Mouse (Mus musculus): ENCODE data around the gene Tor1b. TPM values are rescaled to one million over a fixed set of nuclear protein-coding genes. Genes with fewer than 3 reads are reported as not detected.
A peak's percentile ranks its signal among the peaks of the same experiment; 100 is the strongest.

The Tor1b gene
- polyA plus RNA-seq, 1 experiment from 2014 or later, result 26.1 TPM

DNA sequence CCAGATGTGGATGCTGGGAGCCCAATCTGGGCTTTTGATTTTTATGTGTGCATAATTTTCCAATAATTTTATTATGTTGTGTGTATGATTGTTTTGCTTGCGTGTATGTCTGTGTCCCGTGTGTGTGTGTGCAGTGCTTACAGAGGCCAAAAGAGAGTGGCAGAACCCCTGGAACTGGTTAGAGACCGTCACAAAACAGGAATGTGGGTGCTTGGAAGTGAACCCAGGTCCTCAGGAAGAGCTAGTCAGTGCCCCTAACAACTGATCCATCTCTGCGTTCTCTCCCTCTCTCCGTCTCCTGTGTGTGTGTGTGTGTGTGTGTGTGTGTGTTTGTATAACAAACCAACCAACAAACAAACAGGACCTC lies 319 bp upstream of the Tor1b start:
- H3K9ac ChIP-seq (ENCODE audit: low read length), result peak overlapping the region; percentile 83
- H3K4me1 ChIP-seq (ENCODE audit: control insufficient read depth in 2 of 2, insufficient read depth in 2 of 2, low read length in 2 of 2), result peaks cover 10 to 22% of the 10 kb centered on the region in 2 experiments
- no peaks in the 10 kb centered on the region for H3K9me3 ChIP-seq (ENCODE audit: control insufficient read depth, low read length)
- peak overlapping the region; percentile 79 for H3K4me2 ChIP-seq (ENCODE audit: low read length)
- H3K27ac ChIP-seq (replicated peaks in 1 of 2; ENCODE audit: control insufficient read depth in 1 of 2, insufficient read depth in 1 of 2, low read depth in 2 of 2, low read length in 2 of 2), result peak overlapping the region; percentile 47 to 67; a peak in 3 of 4 replicates
- no peaks in the 10 kb centered on the region for H3K27me3 ChIP-seq (ENCODE audit: control insufficient read depth, insufficient read depth, low read length)
- peaks cover 24% of the 10 kb centered on the region for H3K36me3 ChIP-seq (ENCODE audit: control insufficient read depth, insufficient read depth, low read length)
- WGBS, result 29% methylated on average over 5 of the region's 5 CpGs
- H3K4me3 ChIP-seq (ENCODE audit: control insufficient read depth in 1 of 2, insufficient read depth in 1 of 2, low read depth in 1 of 2, low read length in 2 of 2), result peak overlapping the region; percentile 19 to 70; a peak in 3 of 4 replicates
- peak; percentile 19; the same call in 1 of the 2 replicates for ATAC-seq (ENCODE audit: insufficient number of reproducible peaks, insufficient read depth, low FRiP score, low read depth)

DNA sequence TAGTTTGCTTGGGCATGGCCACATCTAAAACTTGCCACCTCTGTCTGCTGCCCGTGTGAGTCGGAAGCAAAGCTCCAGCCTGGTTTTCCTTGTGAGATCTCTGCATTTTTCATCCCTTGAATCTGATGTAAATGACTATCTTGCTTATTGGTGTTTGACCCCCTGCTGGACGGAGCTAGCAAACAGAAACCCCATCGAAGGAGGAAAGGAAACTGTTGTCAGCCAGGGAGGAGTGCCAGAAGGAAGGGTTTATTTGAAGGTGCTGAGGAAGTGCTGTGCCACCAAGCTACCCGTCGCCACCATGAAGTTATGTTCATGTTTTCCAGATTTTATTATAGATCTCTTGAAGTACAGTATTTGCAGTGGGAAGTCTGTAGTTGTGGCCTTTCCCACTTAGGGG lies 2.0 kb downstream of the Tor1b start:
- peaks cover 10 to 22% of the 10 kb centered on the region in 2 experiments for H3K4me1 ChIP-seq (ENCODE audit: control insufficient read depth in 2 of 2, insufficient read depth in 2 of 2, low read length in 2 of 2)
- 65% methylated on average over 6 of the region's 6 CpGs for WGBS
- no peak overlapping the region for H3K4me3 ChIP-seq (ENCODE audit: control insufficient read depth in 1 of 2, insufficient read depth in 1 of 2, low read depth in 1 of 2, low read length in 2 of 2)
- H3K27ac ChIP-seq (replicated peaks in 1 of 2; ENCODE audit: control insufficient read depth in 1 of 2, insufficient read depth in 1 of 2, low read depth in 2 of 2, low read length in 2 of 2), result no peak overlapping the region
- ATAC-seq (ENCODE audit: insufficient number of reproducible peaks, insufficient read depth, low FRiP score, low read depth), result no peak
- peak overlapping the region; percentile 83; the same call in 1 of the 2 replicates for H3K9ac ChIP-seq (ENCODE audit: low read length)
- no peaks in the 10 kb centered on the region for H3K27me3 ChIP-seq (ENCODE audit: control insufficient read depth, insufficient read depth, low read length)
- no peaks in the 10 kb centered on the region for H3K9me3 ChIP-seq (ENCODE audit: control insufficient read depth, low read length)
- peaks cover 48% of the 10 kb centered on the region for H3K36me3 ChIP-seq (ENCODE audit: control insufficient read depth, insufficient read depth, low read length)
- peak overlapping the region; percentile 79; the same call in 1 of the 2 replicates for H3K4me2 ChIP-seq (ENCODE audit: low read length)

DNA sequence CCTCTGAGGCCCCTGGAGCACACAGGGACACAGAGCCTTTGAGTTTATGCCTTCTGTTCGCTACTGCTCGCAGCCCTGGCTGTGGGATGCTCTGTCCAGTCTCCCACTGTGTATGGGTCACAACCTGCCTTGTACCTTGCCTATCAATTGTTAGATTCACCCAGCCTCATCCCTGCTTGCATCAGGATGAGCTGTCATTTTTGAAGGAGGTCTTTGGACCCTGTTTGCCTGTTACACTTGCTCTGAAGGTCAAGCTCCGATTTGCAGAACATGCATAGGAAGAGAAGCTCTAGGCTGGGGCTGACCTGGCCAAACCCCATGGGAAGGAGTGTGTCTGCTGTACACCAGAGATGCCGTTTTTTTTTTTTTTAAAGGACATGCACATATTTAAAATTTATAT lies 4.8 kb downstream of the Tor1b start:
- H3K27ac ChIP-seq (replicated peaks in 1 of 2; ENCODE audit: control insufficient read depth in 1 of 2, insufficient read depth in 1 of 2, low read depth in 2 of 2, low read length in 2 of 2), result no peak overlapping the region
- H3K4me1 ChIP-seq (ENCODE audit: control insufficient read depth in 2 of 2, insufficient read depth in 2 of 2, low read length in 2 of 2), result peaks cover 6 to 20% of the 10 kb centered on the region in 2 experiments
- H3K4me3 ChIP-seq (ENCODE audit: control insufficient read depth in 1 of 2, insufficient read depth in 1 of 2, low read depth in 1 of 2, low read length in 2 of 2), result no peak overlapping the region
- no peak overlapping the region for H3K4me2 ChIP-seq (ENCODE audit: low read length)
- no peak for ATAC-seq (ENCODE audit: insufficient number of reproducible peaks, insufficient read depth, low FRiP score, low read depth)
- H3K9ac ChIP-seq (ENCODE audit: low read length), result no peak overlapping the region
- no peaks in the 10 kb centered on the region for H3K9me3 ChIP-seq (ENCODE audit: control insufficient read depth, low read length)
- no peaks in the 10 kb centered on the region for H3K27me3 ChIP-seq (ENCODE audit: control insufficient read depth, insufficient read depth, low read length)
- 77% methylated on average over 4 of the region's 4 CpGs for WGBS
- H3K36me3 ChIP-seq (ENCODE audit: control insufficient read depth, insufficient read depth, low read length), result peaks cover 74% of the 10 kb centered on the region

DNA sequence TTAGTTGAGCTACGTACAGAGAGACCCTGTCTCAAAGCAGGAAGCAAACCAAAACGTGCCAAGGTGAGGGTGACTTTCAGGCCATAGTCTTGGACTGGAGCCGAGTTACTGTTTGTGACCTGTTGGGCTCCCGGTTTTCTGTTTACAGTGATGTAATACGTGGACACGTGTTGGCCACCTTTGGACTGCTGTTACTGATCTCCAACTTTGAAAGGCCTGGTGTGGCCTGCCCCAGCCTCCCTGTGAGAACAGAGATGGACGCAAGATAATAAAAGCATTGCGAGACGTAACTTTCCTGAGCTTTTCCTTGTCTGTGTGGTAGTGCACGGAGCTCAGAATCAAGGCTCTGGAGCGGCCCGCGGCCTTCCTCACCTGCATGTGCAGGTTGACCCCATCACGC lies 6.0 kb downstream of the Tor1b start:
- no peaks in the 10 kb centered on the region for H3K27me3 ChIP-seq (ENCODE audit: control insufficient read depth, insufficient read depth, low read length)
- H3K4me3 ChIP-seq (ENCODE audit: control insufficient read depth in 1 of 2, insufficient read depth in 1 of 2, low read depth in 1 of 2, low read length in 2 of 2), result no peak overlapping the region
- no peak overlapping the region for H3K27ac ChIP-seq (replicated peaks in 1 of 2; ENCODE audit: control insufficient read depth in 1 of 2, insufficient read depth in 1 of 2, low read depth in 2 of 2, low read length in 2 of 2)
- WGBS, result 89% methylated on average over 14 of the region's 14 CpGs
- H3K9ac ChIP-seq (ENCODE audit: low read length), result no peak overlapping the region
- H3K4me2 ChIP-seq (ENCODE audit: low read length), result no peak overlapping the region
- H3K4me1 ChIP-seq (ENCODE audit: control insufficient read depth in 2 of 2, insufficient read depth in 2 of 2, low read length in 2 of 2), result peaks cover 3 to 14% of the 10 kb centered on the region in 2 experiments
- peaks cover 86% of the 10 kb centered on the region for H3K36me3 ChIP-seq (ENCODE audit: control insufficient read depth, insufficient read depth, low read length)
- no peaks in the 10 kb centered on the region for H3K9me3 ChIP-seq (ENCODE audit: control insufficient read depth, low read length)
- no peak for ATAC-seq (ENCODE audit: insufficient number of reproducible peaks, insufficient read depth, low FRiP score, low read depth)

DNA sequence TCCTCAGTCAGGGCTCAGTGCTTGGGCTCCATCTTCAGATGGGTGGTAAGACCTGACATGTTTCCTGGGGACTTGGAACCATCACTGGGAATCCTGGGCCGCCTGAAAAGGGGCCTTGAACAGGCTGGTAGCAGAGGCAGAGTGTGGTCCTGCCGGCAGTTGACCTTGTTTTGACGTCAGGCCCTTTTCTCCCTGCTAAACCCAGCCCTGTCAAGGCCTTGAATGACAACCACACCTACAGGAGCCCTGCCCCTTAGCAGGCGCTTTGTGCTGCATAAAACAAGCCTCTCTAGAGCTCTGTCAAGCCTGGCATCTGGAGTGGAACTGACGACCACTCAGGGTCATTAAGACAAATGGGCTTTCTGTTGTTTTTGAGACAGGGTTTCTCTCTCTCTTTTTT lies 7.1 kb downstream of the Tor1b start:
- no peak overlapping the region for H3K9ac ChIP-seq (ENCODE audit: low read length)
- H3K4me3 ChIP-seq (ENCODE audit: control insufficient read depth in 1 of 2, insufficient read depth in 1 of 2, low read depth in 1 of 2, low read length in 2 of 2), result no peak overlapping the region
- H3K36me3 ChIP-seq (ENCODE audit: control insufficient read depth, insufficient read depth, low read length), result peaks cover 98% of the 10 kb centered on the region
- no peak overlapping the region for H3K4me2 ChIP-seq (ENCODE audit: low read length)
- 44% methylated on average over 5 of the region's 5 CpGs for WGBS
- H3K27ac ChIP-seq (replicated peaks in 1 of 2; ENCODE audit: control insufficient read depth in 1 of 2, insufficient read depth in 1 of 2, low read depth in 2 of 2, low read length in 2 of 2), result no peak overlapping the region
- H3K27me3 ChIP-seq (ENCODE audit: control insufficient read depth, insufficient read depth, low read length), result no peaks in the 10 kb centered on the region
- H3K4me1 ChIP-seq (ENCODE audit: control insufficient read depth in 2 of 2, insufficient read depth in 2 of 2, low read length in 2 of 2), result peaks cover 2% of the 10 kb centered on the region in 2 experiments; a peak in 2 of 4 replicates
- no peak for ATAC-seq (ENCODE audit: insufficient number of reproducible peaks, insufficient read depth, low FRiP score, low read depth)
- no peaks in the 10 kb centered on the region for H3K9me3 ChIP-seq (ENCODE audit: control insufficient read depth, low read length)

DNA sequence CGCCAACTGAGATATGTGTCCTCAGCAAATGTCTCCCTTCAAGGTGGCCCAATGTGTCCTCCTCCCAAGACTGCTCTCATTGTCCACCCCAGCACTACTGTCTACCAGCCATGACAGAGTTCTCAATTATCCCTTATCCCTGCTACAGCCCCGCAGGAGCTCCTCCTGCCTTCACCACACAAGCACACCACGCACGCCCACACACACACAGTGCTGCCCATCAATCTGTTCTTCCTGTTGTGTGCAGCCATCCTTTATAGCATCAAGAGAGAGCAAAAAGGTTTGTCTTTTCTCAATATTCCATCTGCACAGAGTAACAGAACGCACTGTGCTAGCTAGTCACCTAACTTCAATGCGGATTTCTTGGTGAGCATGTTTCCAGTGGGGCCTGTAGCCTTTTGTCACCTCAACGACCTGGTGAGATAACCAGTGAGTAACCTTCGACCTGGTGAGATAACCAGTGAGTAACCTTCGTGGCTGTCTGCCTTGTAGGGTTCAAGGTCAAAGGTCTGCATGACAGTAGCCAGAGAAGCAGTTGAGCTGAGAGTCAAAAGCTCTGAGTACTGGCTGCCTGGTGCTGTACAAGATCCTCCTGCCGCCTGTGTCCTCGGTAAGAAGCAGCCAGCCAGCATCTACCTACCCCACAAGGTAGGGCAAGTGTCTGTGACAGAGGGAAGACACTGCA lies 10.0 kb downstream of the Tor1b start:
- no peaks in the 10 kb centered on the region for H3K27me3 ChIP-seq (ENCODE audit: control insufficient read depth, insufficient read depth, low read length)

DNA sequence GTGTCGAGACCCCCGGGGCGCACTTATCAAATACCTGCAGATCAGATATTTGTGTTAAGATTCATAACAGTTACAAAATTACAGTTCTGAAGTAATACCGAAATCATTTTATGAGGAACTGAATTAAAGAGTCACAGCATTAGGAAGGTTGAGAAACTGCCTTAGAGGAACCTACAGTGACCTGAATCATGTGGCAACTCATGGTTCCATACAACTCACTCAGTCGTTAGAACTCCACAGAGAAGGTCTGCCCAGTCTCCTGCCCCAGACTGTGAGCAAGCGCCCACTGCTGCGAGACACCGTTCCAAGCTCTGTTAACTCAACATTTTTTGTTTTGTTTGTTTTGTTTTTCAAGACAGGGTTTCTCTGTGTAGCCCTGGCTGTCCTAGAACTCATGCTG lies 12.9 kb downstream of the Tor1b start:
- H3K9me3 ChIP-seq (ENCODE audit: control insufficient read depth, low read length), result no peaks in the 10 kb centered on the region
- H3K27me3 ChIP-seq (ENCODE audit: control insufficient read depth, insufficient read depth, low read length), result no peaks in the 10 kb centered on the region
- ATAC-seq (ENCODE audit: insufficient number of reproducible peaks, insufficient read depth, low FRiP score, low read depth), result no peak
- no peak overlapping the region for H3K4me3 ChIP-seq (ENCODE audit: control insufficient read depth in 1 of 2, insufficient read depth in 1 of 2, low read depth in 1 of 2, low read length in 2 of 2)
- H3K4me1 ChIP-seq (ENCODE audit: control insufficient read depth in 2 of 2, insufficient read depth in 2 of 2, low read length in 2 of 2), result peaks cover 9 to 12% of the 10 kb centered on the region in 2 experiments
- H3K9ac ChIP-seq (ENCODE audit: low read length), result no peak overlapping the region
- H3K4me2 ChIP-seq (ENCODE audit: low read length), result no peak overlapping the region
- WGBS, result 91% methylated on average over 8 of the region's 8 CpGs
- H3K27ac ChIP-seq (replicated peaks in 1 of 2; ENCODE audit: control insufficient read depth in 1 of 2, insufficient read depth in 1 of 2, low read depth in 2 of 2, low read length in 2 of 2), result no peak overlapping the region
- H3K36me3 ChIP-seq (ENCODE audit: control insufficient read depth, insufficient read depth, low read length), result peaks cover 52% of the 10 kb centered on the region

More for the DNA sequence above, 10.0 kb downstream of the Tor1b start:
- H3K4me2 ChIP-seq (ENCODE audit: low read length), result no peak overlapping the region
- peaks cover 80% of the 10 kb centered on the region for H3K36me3 ChIP-seq (ENCODE audit: control insufficient read depth, insufficient read depth, low read length)
- no peak overlapping the region for H3K27ac ChIP-seq (replicated peaks in 1 of 2; ENCODE audit: control insufficient read depth in 1 of 2, insufficient read depth in 1 of 2, low read depth in 2 of 2, low read length in 2 of 2)
- peaks cover 9 to 12% of the 10 kb centered on the region in 2 experiments for H3K4me1 ChIP-seq (ENCODE audit: control insufficient read depth in 2 of 2, insufficient read depth in 2 of 2, low read length in 2 of 2)
- WGBS, result 66% methylated on average over 11 of the region's 11 CpGs
- no peak overlapping the region for H3K9ac ChIP-seq (ENCODE audit: low read length)
- no peak overlapping the region for H3K4me3 ChIP-seq (ENCODE audit: control insufficient read depth in 1 of 2, insufficient read depth in 1 of 2, low read depth in 1 of 2, low read length in 2 of 2)
- H3K9me3 ChIP-seq (ENCODE audit: control insufficient read depth, low read length), result no peaks in the 10 kb centered on the region
- no peak for ATAC-seq (ENCODE audit: insufficient number of reproducible peaks, insufficient read depth, low FRiP score, low read depth)

DNA sequence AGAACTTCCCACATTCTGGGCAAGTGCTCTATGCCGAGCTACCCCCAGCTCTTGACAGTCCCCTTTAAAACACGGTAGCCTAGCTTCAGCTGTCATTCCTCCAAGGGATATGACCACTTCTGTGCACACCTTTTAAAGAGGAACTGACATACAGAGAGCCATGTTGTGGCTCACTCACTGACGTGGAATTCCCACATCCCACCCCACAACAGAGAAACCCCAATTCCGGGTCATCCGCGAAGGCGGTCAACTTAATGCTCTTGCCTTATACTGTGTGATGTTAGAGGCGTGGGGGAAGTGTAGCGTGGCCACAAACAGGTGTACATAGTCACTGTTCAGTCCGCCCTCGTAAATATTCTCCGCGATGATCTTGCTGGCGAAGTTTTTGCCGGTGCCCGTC lies 14.1 kb downstream of the Tor1b start:
- WGBS, result 19% methylated on average over 16 of the region's 16 CpGs
- no peaks in the 10 kb centered on the region for H3K9me3 ChIP-seq (ENCODE audit: control insufficient read depth, low read length)
- H3K36me3 ChIP-seq (ENCODE audit: control insufficient read depth, insufficient read depth, low read length), result peaks cover 40% of the 10 kb centered on the region
- H3K4me1 ChIP-seq (ENCODE audit: control insufficient read depth in 2 of 2, insufficient read depth in 2 of 2, low read length in 2 of 2), result peaks cover 9 to 12% of the 10 kb centered on the region in 2 experiments
- H3K9ac ChIP-seq (ENCODE audit: low read length), result peak overlapping the region; percentile 94
- no peak for ATAC-seq (ENCODE audit: insufficient number of reproducible peaks, insufficient read depth, low FRiP score, low read depth)
- H3K27ac ChIP-seq (replicated peaks in 1 of 2; ENCODE audit: control insufficient read depth in 1 of 2, insufficient read depth in 1 of 2, low read depth in 2 of 2, low read length in 2 of 2), result no peak overlapping the region
- no peaks in the 10 kb centered on the region for H3K27me3 ChIP-seq (ENCODE audit: control insufficient read depth, insufficient read depth, low read length)
- peak overlapping the region; percentile 89 to 97 for H3K4me3 ChIP-seq (ENCODE audit: control insufficient read depth in 1 of 2, insufficient read depth in 1 of 2, low read depth in 1 of 2, low read length in 2 of 2)
- H3K4me2 ChIP-seq (ENCODE audit: low read length), result peak overlapping the region; percentile 98

Data from heart, embryonic 14.5 days (tissue).